Mouse (Mus musculus) ES-E14 (cell line): ENCODE results near the gene Isca2.

Source experiments
- CHD2 ChIP-seq: IDR thresholded peaks from 2 replicates; pipeline ENCODE4 v1.6.1; 2014; ENCODE audit warnings: mild to moderate bottlenecking, low read depth, low read length, inconsistent platforms
- HCFC1 ChIP-seq: IDR thresholded peaks from 2 replicates; pipeline ENCODE4 v1.6.1; 2012; ENCODE audit warnings: low read length, inconsistent platforms, borderline replicate concordance; ENCODE audit not compliant: insufficient read depth
- MAFK ChIP-seq: IDR thresholded peaks from 2 replicates; pipeline ENCODE4 v1.6.1; 2014; ENCODE audit warnings: mild to moderate bottlenecking, low read depth, low read length, inconsistent platforms; ENCODE audit not compliant: insufficient read depth
- ZNF384 ChIP-seq: IDR thresholded peaks from 2 replicates; pipeline ENCODE4 v1.6.1; 2012; ENCODE audit warnings: low read depth, low read length, inconsistent platforms

DNA sequence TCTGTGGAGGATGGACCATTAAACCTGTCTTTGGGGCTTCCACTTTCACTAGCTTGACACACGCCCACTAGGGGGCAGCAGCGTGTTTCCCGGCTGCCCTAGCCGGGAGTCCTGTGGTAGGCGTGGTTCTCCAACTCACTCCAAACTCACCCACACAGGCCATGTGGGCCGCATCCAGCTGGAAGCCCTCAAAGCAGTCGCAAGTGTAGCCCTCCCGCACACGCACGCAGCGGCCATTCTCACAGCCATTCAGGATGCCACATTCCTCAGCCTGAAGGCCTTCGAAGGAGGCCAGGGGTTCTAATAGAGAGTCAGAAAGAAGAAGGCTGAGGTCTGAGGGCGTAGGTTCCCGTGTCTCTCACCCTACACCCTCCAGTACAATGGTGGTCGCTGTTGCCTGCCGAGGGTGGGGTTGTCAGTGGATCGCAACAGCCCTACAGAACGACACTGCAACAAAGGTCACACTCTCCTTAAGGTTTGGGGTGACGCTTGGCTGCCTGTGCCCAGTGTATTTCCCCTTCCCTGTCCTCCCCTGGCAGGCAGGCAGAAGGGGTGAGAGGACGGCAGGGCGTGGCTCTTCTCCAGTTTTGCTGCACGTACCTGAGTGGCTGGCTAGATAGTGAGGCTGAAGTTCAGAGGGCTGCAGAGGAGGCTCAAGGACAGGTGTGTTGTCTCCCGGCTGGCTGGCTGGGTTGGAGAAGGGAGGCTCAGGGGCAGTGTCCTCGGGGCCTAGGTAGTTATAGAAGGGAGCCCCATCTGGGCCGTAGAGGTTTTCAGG, 11.7 kb downstream of the Isca2 start:
- no peak for TF ChIP-seq ZNF384
- TF ChIP-seq CHD2, result no peak
- TF ChIP-seq MAFK, result no peak
- TF ChIP-seq HCFC1, result no peak
